Mouse (Mus musculus): ENCODE data around the gene Gnmt. TPM values are rescaled to one million over a fixed set of nuclear protein-coding genes. Genes with fewer than 3 reads are reported as not detected.
A peak's percentile ranks its signal among the peaks of the same experiment; 100 is the strongest.

Gnmt gene
- total RNA-seq, 2 experiments from 2014 or later = 6.5 TPM; not detected in 1

DNA sequence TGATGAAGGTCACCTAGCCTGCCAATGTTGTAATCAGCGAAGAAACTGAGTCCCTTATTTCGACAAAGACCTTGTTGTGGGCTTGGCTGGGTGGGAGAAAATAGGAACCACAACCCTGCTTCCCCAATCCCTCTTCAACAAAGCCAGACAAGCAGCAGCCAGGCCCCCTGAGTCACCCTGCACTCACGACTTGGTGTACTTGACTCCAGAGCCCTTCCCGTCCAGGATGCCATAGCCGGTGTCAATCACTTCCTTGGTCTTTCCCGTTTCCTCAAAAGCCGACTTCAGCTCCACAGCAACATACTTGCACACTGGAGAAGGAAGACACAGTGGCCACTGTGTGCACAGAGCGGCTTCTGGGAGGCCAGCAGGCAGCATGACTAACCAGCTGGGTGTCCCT is 18.3 kb upstream of the Gnmt start:
- no peak for ATAC-seq (replicated peaks; ENCODE audit: low FRiP score, low TSS enrichment, poor library complexity, severe bottlenecking)

DNA sequence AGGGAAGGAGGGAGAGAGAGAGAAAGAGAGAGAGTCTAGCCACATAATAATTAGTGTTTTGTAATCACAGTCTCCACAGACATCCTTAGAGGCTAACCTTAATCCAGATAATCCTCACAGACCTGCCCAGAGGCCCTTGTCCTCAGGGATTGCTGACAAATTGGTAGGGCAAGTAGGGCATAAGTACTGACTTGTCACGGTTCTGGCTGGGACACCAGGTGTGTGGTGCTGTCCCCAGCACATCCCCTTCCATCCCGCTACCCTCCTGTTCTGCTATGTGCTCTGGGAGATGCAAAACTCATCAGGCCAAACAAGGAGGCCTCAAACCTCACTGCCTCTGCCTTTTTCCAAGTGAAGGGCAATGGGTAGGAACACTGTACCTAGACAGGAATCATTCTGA is 16.5 kb upstream of the Gnmt start:
- ATAC-seq (replicated peaks; ENCODE audit: low FRiP score, low TSS enrichment, poor library complexity, severe bottlenecking) = no peak

DNA sequence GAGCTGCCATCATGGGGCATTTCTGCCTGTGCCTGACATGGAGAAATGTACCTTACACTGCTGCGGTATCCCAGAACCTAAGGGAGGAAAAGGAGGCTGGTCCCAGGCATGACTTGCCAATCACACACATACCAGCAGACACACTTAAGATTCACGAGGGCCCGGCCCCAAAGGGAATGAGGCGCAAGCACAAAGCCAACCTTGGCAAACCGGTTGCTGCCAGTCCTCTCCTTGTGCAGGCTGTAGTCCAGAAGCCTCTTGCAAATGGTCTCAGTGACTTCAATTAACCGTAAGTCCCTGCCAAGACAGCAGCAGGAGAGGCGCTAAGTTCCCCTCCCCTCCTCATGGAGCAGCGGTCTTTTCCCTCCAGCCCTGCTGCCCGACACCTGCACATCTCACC is 14.0 kb upstream of the Gnmt start:
- no peak for ATAC-seq (replicated peaks; ENCODE audit: low FRiP score, low TSS enrichment, poor library complexity, severe bottlenecking)

GRCm38 (mm10) chr17:46741305-46741704 is 12.3 kb upstream of the Gnmt start:
- no peak for ATAC-seq (replicated peaks; ENCODE audit: low FRiP score, low TSS enrichment, poor library complexity, severe bottlenecking)

- ATAC-seq (replicated peaks; ENCODE audit: low FRiP score, low TSS enrichment, poor library complexity, severe bottlenecking) = peak; percentile 77
Measured at GRCm38 (mm10) chr17:46736160-46736559, 7.2 kb upstream of the Gnmt start.

DNA sequence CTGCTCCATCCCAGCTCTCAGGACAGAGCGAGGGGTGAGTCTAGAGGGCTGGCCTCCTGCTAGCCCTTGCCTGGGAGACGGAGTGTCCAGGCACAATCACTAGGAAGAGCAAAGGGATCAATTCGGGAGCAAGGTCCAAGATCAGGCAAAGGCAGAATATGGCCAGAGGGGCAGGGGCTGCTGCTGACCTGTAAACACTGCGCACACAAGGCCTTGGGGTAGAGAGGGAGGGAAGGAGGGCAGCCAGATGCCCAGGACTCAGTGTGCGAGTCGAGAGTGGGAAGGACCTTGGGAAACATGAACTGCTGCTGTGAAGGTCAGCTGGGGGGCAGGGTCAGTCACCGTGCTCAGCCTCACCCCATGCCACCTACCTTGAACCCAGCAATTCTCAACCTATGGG is 6.3 kb upstream of the Gnmt start:
- no peak for ATAC-seq (replicated peaks; ENCODE audit: low FRiP score, low TSS enrichment, poor library complexity, severe bottlenecking)

DNA sequence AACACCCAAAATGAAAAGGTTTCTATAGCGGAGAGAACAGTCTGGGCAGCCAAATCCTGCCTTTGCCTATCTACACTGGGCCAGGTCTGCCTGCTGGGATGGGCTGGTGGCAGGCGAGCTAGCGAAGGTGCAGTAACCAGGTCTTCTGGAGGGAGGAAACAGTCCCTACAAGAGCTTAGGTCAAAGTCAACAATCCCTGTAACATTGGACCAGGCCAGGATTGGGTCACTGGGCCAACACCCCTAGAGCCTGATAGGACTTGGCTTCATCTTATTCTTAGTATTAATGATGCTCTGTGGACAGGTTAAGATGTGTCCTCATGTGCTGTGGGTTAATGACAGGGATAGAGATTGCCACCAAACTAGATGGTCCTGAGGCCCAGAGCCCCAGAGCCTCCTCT is 5.1 kb upstream of the Gnmt start:
- ATAC-seq (replicated peaks; ENCODE audit: low FRiP score, low TSS enrichment, poor library complexity, severe bottlenecking) = no peak

DNA sequence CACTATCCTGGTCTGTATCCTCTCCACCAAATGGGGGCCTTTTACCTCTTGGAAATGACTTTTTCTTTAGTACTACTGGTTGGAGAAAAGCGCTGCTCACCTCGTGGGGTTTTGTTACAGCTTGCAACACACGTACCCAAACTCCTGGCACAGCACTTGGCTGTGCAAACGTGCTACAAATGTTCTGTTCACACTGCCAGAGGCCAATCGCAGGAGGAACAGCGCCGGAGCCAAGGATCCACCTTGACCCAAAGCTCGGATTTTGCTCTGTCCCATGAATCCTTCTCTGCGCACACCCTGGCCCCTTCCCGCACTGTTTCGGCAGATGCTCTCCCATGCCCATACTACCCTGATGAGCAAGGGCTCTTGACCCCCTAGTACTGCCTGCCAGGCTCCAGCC is 472 bp downstream of the Gnmt start:
- ATAC-seq (replicated peaks; ENCODE audit: low FRiP score, low TSS enrichment, poor library complexity, severe bottlenecking) = no peak

DNA sequence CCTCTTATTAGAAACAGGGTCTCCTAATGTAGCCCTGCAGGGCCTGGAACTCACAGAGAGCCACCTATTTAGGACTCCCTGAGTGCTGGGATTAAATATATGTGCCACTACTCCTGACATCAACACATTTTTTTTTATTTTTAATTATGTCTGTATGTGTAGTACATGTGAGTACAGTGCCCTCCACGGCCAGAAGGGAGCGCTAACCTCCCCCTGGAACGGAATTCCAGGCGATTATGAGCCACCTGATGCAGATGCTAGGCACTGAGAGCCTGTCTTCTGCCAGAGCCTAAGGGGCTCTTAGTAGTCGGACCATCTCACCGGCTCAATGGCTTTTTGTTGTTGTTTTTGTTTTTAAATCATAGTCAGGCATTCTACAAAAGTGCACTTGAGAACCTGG is 947 bp downstream of the Gnmt start:
- no peak for ATAC-seq (replicated peaks; ENCODE audit: low FRiP score, low TSS enrichment, poor library complexity, severe bottlenecking)

DNA sequence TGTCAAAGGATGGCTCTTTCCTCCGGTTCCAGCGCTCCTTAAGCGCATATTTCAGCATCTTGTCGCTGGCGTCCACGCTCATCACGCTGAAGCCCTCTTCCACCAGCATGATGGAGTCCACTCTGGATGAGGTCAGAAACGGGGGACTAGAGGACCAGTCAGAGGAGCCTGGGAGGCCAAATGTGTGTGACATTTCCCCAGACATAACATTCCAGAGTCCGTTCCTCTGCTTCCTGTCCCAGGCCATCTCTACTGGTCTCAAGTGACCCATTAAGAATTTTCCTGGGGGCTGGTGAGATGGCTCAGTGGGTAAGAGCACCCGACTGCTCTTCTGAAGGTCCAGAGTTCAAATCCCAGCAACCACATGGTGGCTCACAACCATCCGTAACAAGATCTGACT is 1.7 kb downstream of the Gnmt start:
- ATAC-seq (replicated peaks; ENCODE audit: low FRiP score, low TSS enrichment, poor library complexity, severe bottlenecking) = no peak

DNA sequence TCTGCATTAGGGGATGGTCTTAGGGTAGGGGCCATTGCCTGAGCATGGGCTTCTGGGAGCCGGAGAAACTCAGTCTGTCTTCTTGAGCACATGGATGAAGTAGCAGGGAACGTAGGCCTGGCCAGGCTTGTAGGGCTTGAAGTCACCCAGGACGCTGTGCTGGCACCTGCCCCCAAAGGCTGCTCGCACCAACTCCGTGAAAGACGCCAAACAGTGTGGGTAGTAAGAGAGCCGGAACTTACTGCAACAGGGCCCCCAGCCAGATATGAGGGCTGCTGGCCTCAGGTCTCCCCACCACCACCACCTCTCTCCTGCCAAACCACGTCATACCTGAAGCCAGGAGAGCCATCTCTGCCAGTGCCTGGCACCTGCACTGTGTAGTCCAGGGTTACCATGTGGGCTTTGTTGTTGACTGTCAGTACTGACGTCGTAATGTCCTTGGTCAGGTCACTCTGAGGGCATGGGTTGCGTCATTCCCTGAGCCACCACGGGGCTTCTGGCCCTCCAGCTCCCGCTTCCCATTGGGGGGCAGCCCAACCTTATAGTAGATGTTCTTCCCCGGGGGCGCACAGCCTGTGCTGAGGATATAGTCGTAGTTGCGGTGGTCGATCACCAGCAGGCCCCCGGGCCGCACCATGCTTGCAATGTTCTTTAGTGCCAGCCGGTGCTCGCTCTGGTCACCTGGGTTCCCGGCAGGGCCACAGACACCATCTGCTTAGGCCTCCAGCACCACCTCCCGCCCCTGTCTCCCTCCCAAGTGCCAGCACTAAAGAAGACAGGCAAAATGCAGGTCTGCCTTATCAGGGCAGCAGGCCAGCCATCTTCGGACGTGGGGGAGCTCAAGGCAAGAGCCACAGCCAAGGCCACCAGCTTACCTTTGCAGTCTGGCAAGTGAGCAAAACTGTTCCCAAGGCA is 3.0 kb downstream of the Gnmt start:
- no peak for ATAC-seq (replicated peaks; ENCODE audit: low FRiP score, low TSS enrichment, poor library complexity, severe bottlenecking)

DNA sequence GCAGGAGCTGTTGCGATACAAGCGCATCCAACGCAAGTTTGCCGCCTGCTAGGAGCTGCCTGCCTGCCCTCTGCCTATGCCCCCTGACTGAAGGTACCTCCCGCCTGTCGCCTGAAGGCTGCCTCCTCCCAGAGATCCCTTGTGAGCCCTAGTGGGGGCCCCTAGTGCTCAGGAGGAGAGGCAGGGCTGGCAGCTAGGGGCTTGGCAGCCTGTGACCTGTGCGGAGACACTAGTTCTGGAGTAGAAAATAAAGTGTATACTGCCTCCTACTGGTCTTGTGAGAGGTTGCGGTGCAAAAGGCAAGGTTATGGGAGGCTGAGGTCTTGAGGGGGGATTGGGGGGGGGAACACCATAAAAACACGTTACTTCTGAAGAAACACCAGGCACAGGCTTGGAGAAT is 3.7 kb downstream of the Gnmt start:
- peak; percentile 36 for ATAC-seq (replicated peaks; ENCODE audit: low FRiP score, low TSS enrichment, poor library complexity, severe bottlenecking)

DNA sequence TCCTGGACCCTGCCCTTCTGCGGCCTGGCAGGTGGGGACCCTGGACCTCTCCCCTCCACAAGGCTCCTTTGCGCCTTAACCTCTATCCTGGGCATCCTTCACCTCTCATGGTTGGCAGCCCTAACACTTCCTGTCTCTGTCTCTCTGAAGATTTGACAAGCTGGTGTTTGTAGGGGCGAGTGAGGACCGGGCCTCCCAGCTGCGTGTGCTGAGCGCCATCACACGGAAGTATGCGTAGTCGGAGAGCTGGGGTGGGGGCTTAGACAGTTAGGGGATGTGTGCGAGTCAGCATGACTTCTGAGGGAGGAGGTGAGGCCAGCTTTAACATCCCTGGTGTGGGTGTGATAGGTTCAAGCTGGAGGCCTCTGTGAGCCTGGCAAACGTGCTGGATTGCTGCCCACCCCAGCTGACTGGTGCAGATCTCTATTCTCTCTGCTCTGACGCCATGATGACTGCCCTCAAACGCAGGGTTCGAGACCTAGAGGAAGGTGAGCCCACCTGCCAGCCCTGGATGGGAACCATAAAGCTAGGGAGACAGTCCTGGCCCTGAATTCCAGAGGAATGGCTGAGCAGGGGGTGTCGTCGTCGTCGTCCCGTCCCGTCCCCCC is 4.4 kb downstream of the Gnmt start:
- ATAC-seq (replicated peaks; ENCODE audit: low FRiP score, low TSS enrichment, poor library complexity, severe bottlenecking) = no peak

DNA sequence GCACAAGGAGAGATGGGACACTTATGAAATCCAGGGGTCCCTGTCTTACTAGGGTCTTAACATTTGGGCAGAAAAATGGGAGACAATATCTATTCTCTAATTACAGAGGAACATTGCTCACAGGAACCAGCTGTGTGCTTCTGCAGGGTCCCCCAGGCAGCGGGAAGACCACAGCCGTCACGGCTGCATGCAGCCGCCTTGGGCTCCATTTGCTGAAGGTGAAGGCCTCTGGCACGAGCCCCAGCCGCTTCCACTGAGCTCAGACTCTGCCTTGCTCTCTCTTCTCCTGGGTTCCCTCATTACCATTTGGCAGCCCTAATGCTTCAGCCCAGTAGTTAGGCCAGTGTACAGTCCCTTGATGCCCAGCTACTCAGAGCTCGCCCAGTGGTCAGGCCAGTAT is 7.9 kb downstream of the Gnmt start:
- no peak for ATAC-seq (replicated peaks; ENCODE audit: low FRiP score, low TSS enrichment, poor library complexity, severe bottlenecking)

DNA sequence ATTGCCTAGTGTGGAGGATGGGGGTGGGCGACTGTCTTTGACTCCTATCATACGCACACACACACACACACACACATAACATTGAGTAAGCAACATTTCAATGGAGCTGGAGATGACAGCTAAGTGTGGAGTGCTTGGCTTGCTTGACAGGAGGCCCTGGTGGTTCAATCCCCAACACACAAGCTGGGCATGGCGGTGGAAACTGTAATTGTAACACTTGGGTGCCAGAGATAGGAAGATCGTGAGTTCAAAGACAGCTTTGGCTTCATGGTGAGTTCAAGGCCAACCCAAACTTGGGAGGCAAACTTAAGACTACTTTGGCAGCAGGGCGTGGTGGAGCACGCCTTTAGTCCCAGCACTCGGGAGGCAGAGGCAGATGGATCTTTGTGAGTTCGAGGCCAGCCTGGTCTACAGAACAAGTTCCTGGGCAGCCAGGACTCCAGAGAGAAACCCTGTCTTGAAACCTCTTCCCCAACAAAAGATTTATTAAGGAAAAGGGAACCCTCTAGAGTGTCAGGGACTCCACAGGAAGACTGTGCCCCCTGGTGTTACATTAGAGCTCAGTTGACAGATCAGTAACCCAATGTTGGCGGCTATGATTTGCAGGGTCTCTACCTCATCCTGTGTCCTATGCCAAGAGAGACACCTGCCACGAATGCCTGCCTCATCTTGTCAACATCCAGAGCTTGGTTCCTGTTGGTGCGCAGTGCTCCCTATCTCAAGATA is 14.0 kb downstream of the Gnmt start:
- no peak for ATAC-seq (replicated peaks; ENCODE audit: low FRiP score, low TSS enrichment, poor library complexity, severe bottlenecking)

- no peak for ATAC-seq (replicated peaks; ENCODE audit: low FRiP score, low TSS enrichment, poor library complexity, severe bottlenecking)
Measured at GRCm38 (mm10) chr17:46713849-46714248, 15.1 kb downstream of the Gnmt start.

DNA sequence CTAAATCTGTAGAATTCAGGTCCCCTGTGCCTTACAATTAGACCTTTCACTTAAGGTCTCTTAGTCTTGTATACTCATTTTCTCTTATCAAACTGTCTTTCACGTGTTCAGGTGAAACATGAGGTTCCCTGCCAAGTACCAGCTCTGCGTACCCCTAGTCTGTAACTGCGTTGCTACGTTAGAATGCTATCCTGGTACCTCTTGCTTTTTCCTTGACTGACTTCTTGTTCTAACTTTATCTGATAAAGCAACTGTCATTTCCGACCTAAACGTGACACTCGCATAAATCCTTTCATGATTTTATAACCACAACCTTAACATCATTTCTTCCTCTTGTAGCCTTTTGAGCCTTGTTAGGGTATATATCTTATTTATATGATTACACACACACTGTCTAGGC is 16.5 kb downstream of the Gnmt start:
- ATAC-seq (replicated peaks; ENCODE audit: low FRiP score, low TSS enrichment, poor library complexity, severe bottlenecking) = no peak

- peak; percentile 33; the same call in 1 of the 2 replicates for ATAC-seq (replicated peaks; ENCODE audit: low FRiP score, low TSS enrichment, poor library complexity, severe bottlenecking)
Measured at GRCm38 (mm10) chr17:46711612-46712271, 17.2 kb downstream of the Gnmt start.

GRCm38 (mm10) chr17:46710959-46711597 is 17.9 kb downstream of the Gnmt start, which contains the start of gene Pex6:
Gene Pex6 (plus strand): TSS chr17:46711463.
- peak; percentile 92 for ATAC-seq (replicated peaks; ENCODE audit: low FRiP score, low TSS enrichment, poor library complexity, severe bottlenecking)

Data from megakaryocyte-erythroid progenitor cell, adult 5-6 weeks (primary cell).